Mouse (Mus musculus) liver, embryonic 11.5 days (tissue): ENCODE measurements around the gene Rab6b. TPM values are rescaled to one million over a fixed set of nuclear protein-coding genes. Genes with fewer than 3 reads are reported as not detected.

Experiments
- ATAC-seq: fragments of 200-750 bp; cut with Nextera tagmentation; replicated peaks from 2 replicates; pipeline ENCODE4 v1.8.0; 2017; ENCODE audit warnings: moderate number of reproducible peaks, mild to moderate bottlenecking, moderate TSS enrichment, moderate library complexity; ENCODE audit not compliant: low FRiP score
- DNase-seq: peaks from one replicate; pipeline ENCODE4 v3.0.0-alpha.2; 2017; ENCODE audit warnings: low spot score
- H3K27ac ChIP-seq: fragments of 300-500 bp; sonication (generic); 2 replicates; pipeline ENCODE4 v1.5.1; 2014; ENCODE audit warnings: mild to moderate bottlenecking, low read depth, low read length, control low read depth
- H3K27me3 ChIP-seq: fragments of 300-500 bp; sonication (generic); replicated peaks from 2 replicates; pipeline ENCODE4 v1.6.1; 2014; ENCODE audit warnings: low read length, mixed read lengths; ENCODE audit not compliant: control insufficient read depth, insufficient read depth
- H3K36me3 ChIP-seq: fragments of 300-500 bp; sonication (generic); 2 replicates; pipeline ENCODE4 v1.6.1; 2014; ENCODE audit warnings: mild to moderate bottlenecking, low read length, moderate library complexity, mixed read lengths; ENCODE audit not compliant: control insufficient read depth, insufficient read depth
- H3K4me1 ChIP-seq: fragments of 300-500 bp; sonication (generic); replicated peaks from 2 replicates; pipeline ENCODE4 v1.6.1; 2014; ENCODE audit warnings: low read length, mixed read lengths; ENCODE audit not compliant: control insufficient read depth, insufficient read depth
- H3K4me2 ChIP-seq: fragments of 300-500 bp; sonication (generic); 2 replicates; pipeline ENCODE4 v1.6.1; 2014; ENCODE audit warnings: mild to moderate bottlenecking, control low read depth, moderate library complexity
- H3K4me3 ChIP-seq: fragments of 300-500 bp; sonication (generic); 2 replicates; pipeline ENCODE4 v1.5.1; 2014; ENCODE audit warnings: low read depth, low read length, control low read depth
- H3K9ac ChIP-seq: fragments of 300-500 bp; sonication (generic); 2 replicates; pipeline ENCODE4 v1.6.1; 2014; ENCODE audit warnings: low read depth, low read length, control low read depth
- H3K9me3 ChIP-seq: fragments of 300-500 bp; sonication (generic); 2 replicates; pipeline ENCODE4 v1.6.1; 2016; ENCODE audit warnings: low read length, inconsistent platforms, mixed read lengths; ENCODE audit not compliant: control insufficient read depth
- WGBS: fragments of 180-500 bp; shearing (Covaris S2); extraction: QIAGEN DNeasy Blood & Tissue Kit; methylation state at CpG from one replicate; pipeline ENCODE4 v1.1.7; 2014; 5-methylcytosine and 5-hydroxymethylcytosine counted together
- polyA plus RNA-seq: library from polyadenylated mRNA; unstranded; fragments of >200 nt; fragmentation: Nextera tagmentation; extraction: Ambion mirVana; gene quantifications from 2 replicates; pipeline ENCODE4 v1.2.1, GENCODE M21; 2014

The Rab6b gene
- polyA plus RNA-seq, 1 experiment from 2014 or later, result 0.44 TPM

GRCm38 (mm10) chr9:103185946-103186345 lies 74.4 kb downstream of the Rab6b start:
- Histone ChIP-seq H3K4me3 (no peak overlapping the region), H3K4me1 (no peaks in the 10 kb centered on the region), H3K4me2 (no peak overlapping the region), H3K36me3 (peaks cover 19% of the 10 kb centered on the region; the same call in 1 of the 2 replicates), H3K9me3 (no peaks in the 10 kb centered on the region), H3K9ac (no peak overlapping the region), H3K27ac (no peak overlapping the region), H3K27me3 (no peaks in the 10 kb centered on the region)
- no peak for DNase-seq
- WGBS, result 89% methylated on average over 8 of the region's 8 CpGs
- ATAC-seq, result no peak

GRCm38 (mm10) chr9:103186747-103187146 lies 75.2 kb downstream of the Rab6b start:
- DNase-seq (no peak), ATAC-seq (no peak)
- WGBS, result 70% methylated on average over 9 of the region's 9 CpGs
- Histone ChIP-seq H3K4me1 (no peaks in the 10 kb centered on the region), H3K4me3 (no peak overlapping the region), H3K27me3 (no peaks in the 10 kb centered on the region), H3K4me2 (no peak overlapping the region), H3K9me3 (no peaks in the 10 kb centered on the region), H3K27ac (no peak overlapping the region), H3K36me3 (peaks cover 23% of the 10 kb centered on the region), H3K9ac (no peak overlapping the region)

GRCm38 (mm10) chr9:103188416-103188815 lies 76.8 kb downstream of the Rab6b start:
- Histone ChIP-seq H3K27ac (no peak overlapping the region), H3K4me1 (no peaks in the 10 kb centered on the region), H3K36me3 (peaks cover 24% of the 10 kb centered on the region)

GRCm38 (mm10) chr9:103201561-103202260 lies 90.1 kb downstream of the Rab6b start, which contains the start of gene Srprb:
Gene Srprb (minus strand): TSS chr9:103202137.
- under 1% methylated on average over 45 of the region's 45 CpGs for WGBS

More at GRCm38 (mm10) chr9:103188416-103188815, 76.8 kb downstream of the Rab6b start:
- H3K4me3 ChIP-seq, result no peak overlapping the region
- ATAC-seq, result no peak
- 95% methylated on average over 4 of the region's 4 CpGs for WGBS
- H3K9ac ChIP-seq, result no peak overlapping the region
- H3K27me3 ChIP-seq, result no peaks in the 10 kb centered on the region
- no peak for DNase-seq
- H3K9me3 ChIP-seq, result no peaks in the 10 kb centered on the region
- H3K4me2 ChIP-seq, result no peak overlapping the region

GRCm38 (mm10) chr9:103205786-103206185 lies 94.2 kb downstream of the Rab6b start:
- DNase-seq (no peak), ATAC-seq (no peak)
- no peak overlapping the region for H3K4me2 ChIP-seq
- H3K36me3 ChIP-seq, result no peaks in the 10 kb centered on the region
- 76% methylated on average over 5 of the region's 5 CpGs for WGBS
- no peaks in the 10 kb centered on the region for H3K9me3 ChIP-seq
- H3K27me3 ChIP-seq, result no peaks in the 10 kb centered on the region
- no peak overlapping the region for H3K4me3 ChIP-seq
- H3K9ac ChIP-seq, result no peak overlapping the region
- H3K4me1 ChIP-seq, result no peaks in the 10 kb centered on the region
- H3K27ac ChIP-seq, result no peak overlapping the region

More at GRCm38 (mm10) chr9:103201561-103202260, 90.1 kb downstream of the Rab6b start, which contains the start of gene Srprb:
- H3K9me3 ChIP-seq, result no peaks in the 10 kb centered on the region
- H3K36me3 ChIP-seq, result peaks cover 17% of the 10 kb centered on the region
- H3K27ac ChIP-seq, result peak within 1 kb of the TSS; percentile 74
- H3K4me3 ChIP-seq, result peak within 1 kb of the TSS; percentile 97
- peak; percentile 97 for ATAC-seq
- peak; percentile 91 for DNase-seq
- no peaks in the 10 kb centered on the region for H3K27me3 ChIP-seq
- H3K4me1 ChIP-seq, result no peaks in the 10 kb centered on the region
- H3K9ac ChIP-seq, result peak within 1 kb of the TSS; percentile 93
- H3K4me2 ChIP-seq, result peak within 1 kb of the TSS; percentile 64

- Histone ChIP-seq H3K4me1 (no peaks in the 10 kb centered on the region), H3K4me3 (no peak overlapping the region), H3K36me3 (no peaks in the 10 kb centered on the region), H3K9me3 (no peaks in the 10 kb centered on the region), H3K4me2 (peak overlapping the region; percentile 47), H3K27me3 (no peaks in the 10 kb centered on the region), H3K27ac (no peak overlapping the region), H3K9ac (no peak overlapping the region)
- DNase-seq (peak; percentile 66), ATAC-seq (peak; percentile 83)
- WGBS, result 13% methylated on average over 16 of the region's 16 CpGs
Measured at GRCm38 (mm10) chr9:103207846-103208245, 96.3 kb downstream of the Rab6b start.

- H3K9ac ChIP-seq, result no peak overlapping the region
- no peak overlapping the region for H3K4me3 ChIP-seq
- no peaks in the 10 kb centered on the region for H3K36me3 ChIP-seq
- H3K9me3 ChIP-seq, result no peaks in the 10 kb centered on the region
- H3K4me1 ChIP-seq, result no peaks in the 10 kb centered on the region
- no peak overlapping the region for H3K27ac ChIP-seq
- 71% methylated on average over 6 of the region's 6 CpGs for WGBS
- DNase-seq (no peak), ATAC-seq (no peak)
- H3K27me3 ChIP-seq, result no peaks in the 10 kb centered on the region
- H3K4me2 ChIP-seq, result no peak overlapping the region
Measured at GRCm38 (mm10) chr9:103208802-103209423, 97.3 kb downstream of the Rab6b start.

GRCm38 (mm10) chr9:103212654-103213420 lies 101.2 kb downstream of the Rab6b start:
- WGBS, result 75% methylated on average over 28 of the region's 28 CpGs
- Histone ChIP-seq H3K4me2 (no peak overlapping the region), H3K27ac (no peak overlapping the region), H3K9me3 (no peaks in the 10 kb centered on the region), H3K9ac (no peak overlapping the region), H3K4me3 (no peak overlapping the region), H3K27me3 (no peaks in the 10 kb centered on the region), H3K4me1 (no peaks in the 10 kb centered on the region), H3K36me3 (no peaks in the 10 kb centered on the region)
- DNase-seq (no peak), ATAC-seq (no peak)
